Mouse (Mus musculus) midbrain, embryonic 16.5 days (tissue): ENCODE data around the gene Zfpm1. TPM values are rescaled to one million over a fixed set of nuclear protein-coding genes. Genes with fewer than 3 reads are reported as not detected.

Experiments
- ATAC-seq: fragments of 200-750 bp; cut with Nextera tagmentation; 2 replicates; pipeline ENCODE4 v1.8.0; 2017; ENCODE audit warnings: moderate TSS enrichment
- H3K27ac ChIP-seq: fragments of 300-500 bp; sonication (generic); 2 replicates; pipeline ENCODE4 v1.5.1; 2014; ENCODE audit warnings: mild to moderate bottlenecking, low read length, mixed read lengths
- H3K27me3 ChIP-seq: fragments of 300-500 bp; sonication (generic); 2 replicates; pipeline ENCODE4 v1.6.1; 2014; ENCODE audit warnings: low read depth, low read length, mixed read lengths; ENCODE audit not compliant: control insufficient read depth, insufficient read depth
- H3K36me3 ChIP-seq: fragments of 300-500 bp; sonication (generic); 2 replicates; pipeline ENCODE4 v1.6.1; 2014; ENCODE audit warnings: mild to moderate bottlenecking, low read length, moderate library complexity, mixed read lengths; ENCODE audit not compliant: control insufficient read depth, insufficient read depth
- H3K4me1 ChIP-seq: fragments of 300-500 bp; sonication (generic); 2 replicates; pipeline ENCODE4 v1.6.1; 2014; ENCODE audit warnings: mild to moderate bottlenecking, low read length, mixed read lengths; ENCODE audit not compliant: control insufficient read depth, insufficient read depth
- H3K4me2 ChIP-seq: fragments of 300-500 bp; sonication (generic); 2 replicates; pipeline ENCODE4 v1.6.1; 2014; ENCODE audit warnings: mild to moderate bottlenecking, low read length, mixed read lengths
- H3K4me3 ChIP-seq: fragments of 300-500 bp; sonication (generic); 2 replicates; pipeline ENCODE4 v1.5.1; 2014; ENCODE audit warnings: low read depth, mild to moderate bottlenecking, low read length, moderate library complexity, mixed read lengths
- H3K9ac ChIP-seq: fragments of 300-500 bp; sonication (generic); 2 replicates; pipeline ENCODE4 v1.6.1; 2014; ENCODE audit warnings: low read depth, low read length, mixed read lengths
- H3K9me3 ChIP-seq: fragments of 300-500 bp; sonication (generic); replicated peaks from 2 replicates; pipeline ENCODE4 v1.6.1; 2014; ENCODE audit warnings: mild to moderate bottlenecking, low read length, mixed read lengths; ENCODE audit not compliant: control insufficient read depth, poor library complexity, severe bottlenecking
- WGBS: fragments of 180-500 bp; shearing (Covaris S2); extraction: QIAGEN DNeasy Blood & Tissue Kit; methylation state at CpG from one replicate; pipeline ENCODE4 v1.1.7; 2014; 5-methylcytosine and 5-hydroxymethylcytosine counted together
- polyA plus RNA-seq: library from polyadenylated mRNA; unstranded; fragments of >200 nt; fragmentation: Nextera tagmentation; extraction: Ambion mirVana; gene quantifications from 2 replicates; pipeline ENCODE4 v1.2.1, GENCODE M21; 2015

The Zfpm1 gene
- polyA plus RNA-seq, 1 experiment from 2014 or later: 0.77 TPM

GRCm38 (mm10) chr8:122269404-122269803, 12.5 kb upstream of the Zfpm1 start:
- WGBS: 3% methylated on average over 21 of the region's 21 CpGs
- Histone ChIP-seq H3K9me3 (no peaks in the 10 kb centered on the region), H3K4me1 (no peaks in the 10 kb centered on the region; the same call in 1 of the 2 replicates), H3K4me2 (peak overlapping the region; percentile 67), H3K9ac (peak overlapping the region; percentile 60), H3K27me3 (peaks cover 2% of the 10 kb centered on the region), H3K36me3 (no peaks in the 10 kb centered on the region), H3K4me3 (peak overlapping the region; percentile 38), H3K27ac (no peak overlapping the region)
- peak; percentile 54 for ATAC-seq

GRCm38 (mm10) chr8:122270555-122270954, 11.4 kb upstream of the Zfpm1 start:
- Histone ChIP-seq H3K27me3 (peaks cover 2% of the 10 kb centered on the region), H3K36me3 (no peaks in the 10 kb centered on the region), H3K9ac (no peak overlapping the region), H3K4me3 (no peak overlapping the region), H3K4me2 (no peak overlapping the region), H3K4me1 (no peaks in the 10 kb centered on the region), H3K9me3 (no peaks in the 10 kb centered on the region), H3K27ac (no peak overlapping the region)
- no peak for ATAC-seq
- 58% methylated on average over 7 of the region's 7 CpGs for WGBS

GRCm38 (mm10) chr8:122273152-122273551, 8.8 kb upstream of the Zfpm1 start:
- no peak overlapping the region for H3K4me2 ChIP-seq
- H3K9me3 ChIP-seq: no peaks in the 10 kb centered on the region
- H3K27me3 ChIP-seq: peaks cover 2% of the 10 kb centered on the region
- H3K4me3 ChIP-seq: no peak overlapping the region
- peak; percentile 52 for ATAC-seq
- no peak overlapping the region for H3K9ac ChIP-seq
- no peak overlapping the region for H3K27ac ChIP-seq
- no peaks in the 10 kb centered on the region for H3K4me1 ChIP-seq
- H3K36me3 ChIP-seq: no peaks in the 10 kb centered on the region
- WGBS: 5% methylated on average over 5 of the region's 5 CpGs

GRCm38 (mm10) chr8:122273826-122274225, 8.1 kb upstream of the Zfpm1 start:
- ATAC-seq: no peak
- Histone ChIP-seq H3K27ac (no peak overlapping the region), H3K9me3 (no peaks in the 10 kb centered on the region), H3K4me3 (no peak overlapping the region), H3K4me2 (no peak overlapping the region), H3K9ac (no peak overlapping the region), H3K4me1 (no peaks in the 10 kb centered on the region), H3K36me3 (no peaks in the 10 kb centered on the region), H3K27me3 (peaks cover 2% of the 10 kb centered on the region)
- WGBS: 47% methylated on average over 7 of the region's 7 CpGs

GRCm38 (mm10) chr8:122274651-122275391, 7.1 kb upstream of the Zfpm1 start:
- H3K36me3 ChIP-seq: no peaks in the 10 kb centered on the region
- H3K9ac ChIP-seq: no peak overlapping the region
- H3K4me1 ChIP-seq: no peaks in the 10 kb centered on the region
- H3K27me3 ChIP-seq: peaks cover 2% of the 10 kb centered on the region
- no peaks in the 10 kb centered on the region for H3K9me3 ChIP-seq
- no peak for ATAC-seq
- WGBS: 79% methylated on average over 11 of the region's 11 CpGs
- no peak overlapping the region for H3K4me3 ChIP-seq
- no peak overlapping the region for H3K4me2 ChIP-seq
- no peak overlapping the region for H3K27ac ChIP-seq

GRCm38 (mm10) chr8:122276308-122276707, 5.6 kb upstream of the Zfpm1 start:
- Histone ChIP-seq H3K4me3 (no peak overlapping the region), H3K4me2 (no peak overlapping the region), H3K9me3 (no peaks in the 10 kb centered on the region), H3K36me3 (no peaks in the 10 kb centered on the region), H3K27ac (no peak overlapping the region), H3K4me1 (no peaks in the 10 kb centered on the region), H3K9ac (no peak overlapping the region), H3K27me3 (no peaks in the 10 kb centered on the region; the same call in 1 of the 2 replicates)
- WGBS: 94% methylated on average over 5 of the region's 5 CpGs
- ATAC-seq: no peak

GRCm38 (mm10) chr8:122277204-122277995, 4.5 kb upstream of the Zfpm1 start:
- Histone ChIP-seq H3K27me3 (no peaks in the 10 kb centered on the region), H3K4me1 (0 out of 2 replicates have a peak, but pooled peaks cover under 1% of the 10 kb centered on the region), H3K9me3 (no peaks in the 10 kb centered on the region), H3K27ac (no peak overlapping the region), H3K9ac (no peak overlapping the region; the same call in 1 of the 2 replicates), H3K36me3 (no peaks in the 10 kb centered on the region), H3K4me3 (no peak overlapping the region), H3K4me2 (no peak overlapping the region)
- no peak for ATAC-seq
- WGBS: 80% methylated on average over 18 of the region's 18 CpGs

GRCm38 (mm10) chr8:122280156-122280555, 1.8 kb upstream of the Zfpm1 start:
- no peaks in the 10 kb centered on the region for H3K36me3 ChIP-seq
- H3K27ac ChIP-seq: no peak overlapping the region
- H3K4me3 ChIP-seq: no peak overlapping the region
- peaks cover 26% of the 10 kb centered on the region; the same call in 1 of the 2 replicates for H3K4me1 ChIP-seq
- H3K9ac ChIP-seq: no peak overlapping the region
- no peaks in the 10 kb centered on the region for H3K27me3 ChIP-seq
- H3K4me2 ChIP-seq: no peak overlapping the region
- H3K9me3 ChIP-seq: no peaks in the 10 kb centered on the region
- 92% methylated on average over 4 of the region's 4 CpGs for WGBS
- ATAC-seq: no peak
